Comparison of ENCODE assay signal across 8 mouse cellular contexts in genomic region chr9:122836790-122837189, GRCm38 (mm10). TPM values are rescaled to one million over a fixed set of nuclear protein-coding genes. Genes with fewer than 3 reads are reported as not detected.
A peak's percentile ranks its signal among the peaks of the same experiment; 100 is the strongest.
DNase-seq lines count a peak whose midpoint lies in the region; ATAC-seq and TF ChIP-seq lines count a peak whose summit lies in the region.

No protein-coding gene starts in this region.

- no peaks in the 10 kb centered on the region for H3K27me3 ChIP-seq in embryonic facial prominence, embryonic 12.5 days
- H3K27me3 ChIP-seq in embryonic facial prominence, embryonic 10.5 days (replicated peaks; ENCODE audit: low read depth, poor library complexity, severe bottlenecking) = no peaks in the 10 kb centered on the region
- H3K27me3 ChIP-seq in forebrain, postnatal 0 days (ENCODE audit: insufficient read depth, low read length) = no peaks in the 10 kb centered on the region

- DNase-seq in embryonic facial prominence, embryonic 10.5 days (ENCODE audit: low spot score) = no peak
- DNase-seq in adrenal gland, postnatal 10 days = peak; percentile 73
- DNase-seq in forebrain, postnatal 0 days = peak; percentile 80
- peak; percentile 34 for DNase-seq in kidney, adult 9 months
- DNase-seq in left cerebral cortex, postnatal 4 days = peak; percentile 93
- DNase-seq in right cerebral cortex, postnatal 4 days = peak; percentile 77
- DNase-seq in thymus, postnatal 25 days = no peak

- TF ChIP-seq CTCF in forebrain, postnatal 0 days (IDR thresholded peaks at IDR 0.05; ENCODE audit: low read depth) = no peak

- H3K9ac ChIP-seq in embryonic facial prominence, embryonic 12.5 days = no peak overlapping the region
- H3K9ac ChIP-seq in forebrain, postnatal 0 days = no peak overlapping the region

- no peak overlapping the region for H3K4me2 ChIP-seq in embryonic facial prominence, embryonic 12.5 days (replicated peaks)
- no peak overlapping the region for H3K4me2 ChIP-seq in forebrain, postnatal 0 days (ENCODE audit: low read depth)

- H3K4me3 ChIP-seq in embryonic facial prominence, embryonic 12.5 days = no peak overlapping the region
- no peak overlapping the region for H3K4me3 ChIP-seq in embryonic facial prominence, embryonic 10.5 days
- no peak overlapping the region for H3K4me3 ChIP-seq in forebrain, postnatal 0 days (ENCODE audit: low read depth, low read length)

- WGBS in embryonic facial prominence, embryonic 12.5 days = 40% methylated on average over 6 of the region's 6 CpGs
- WGBS in embryonic facial prominence, embryonic 10.5 days = 82% methylated on average over 6 of the region's 6 CpGs
- WGBS in forebrain, postnatal 0 days = 10% methylated on average over 6 of the region's 6 CpGs

- peak overlapping the region; percentile 48 for H3K27ac ChIP-seq in embryonic facial prominence, embryonic 12.5 days
- no peak overlapping the region for H3K27ac ChIP-seq in embryonic facial prominence, embryonic 10.5 days (replicated peaks)
- no peak overlapping the region for H3K27ac ChIP-seq in forebrain, postnatal 0 days (ENCODE audit: low read depth, low read length)

- intact Hi-C loops in left cerebral cortex, postnatal 4 days (cut with DNase I) = no loop called here

- peak; percentile 71; the same call in 1 of the 2 replicates for ATAC-seq in embryonic facial prominence, embryonic 12.5 days (ENCODE audit: insufficient number of reproducible peaks, insufficient read depth, low FRiP score, low TSS enrichment)
- ATAC-seq in forebrain, postnatal 0 days = peak; percentile 90

- no peaks in the 10 kb centered on the region for H3K9me3 ChIP-seq in embryonic facial prominence, embryonic 12.5 days
- no peaks in the 10 kb centered on the region for H3K9me3 ChIP-seq in embryonic facial prominence, embryonic 10.5 days
- H3K9me3 ChIP-seq in forebrain, postnatal 0 days (ENCODE audit: low read length) = no peaks in the 10 kb centered on the region

- peaks cover 15% of the 10 kb centered on the region; the same call in 1 of the 2 replicates for H3K4me1 ChIP-seq in embryonic facial prominence, embryonic 12.5 days
- peaks cover 4% of the 10 kb centered on the region for H3K4me1 ChIP-seq in embryonic facial prominence, embryonic 10.5 days
- no peaks in the 10 kb centered on the region for H3K4me1 ChIP-seq in forebrain, postnatal 0 days (ENCODE audit: insufficient read depth)

- H3K36me3 ChIP-seq in embryonic facial prominence, embryonic 12.5 days = 0 out of 2 replicates have a peak, but pooled peaks cover 5% of the 10 kb centered on the region
- peaks cover 6% of the 10 kb centered on the region; the same call in 1 of the 2 replicates for H3K36me3 ChIP-seq in embryonic facial prominence, embryonic 10.5 days (replicated peaks)
- 0 out of 2 replicates have a peak, but pooled peaks cover 6% of the 10 kb centered on the region for H3K36me3 ChIP-seq in forebrain, postnatal 0 days (ENCODE audit: insufficient read depth)

RNA-seq across cellular contexts. Expression of gene Gm35549, which starts 7.0 kb away (rescaled TPM):
- polyA plus RNA-seq in embryonic facial prominence, embryonic 12.5 days (2016; fragmentation: Nextera tagmentation; extraction: Ambion mirVana) = 0.55 and 0.67 TPM in 2 replicates
- 0.26 TPM in 1 of 2 replicates, not detected in the other for polyA plus RNA-seq in embryonic facial prominence, embryonic 10.5 days (2016; fragmentation: Nextera tagmentation; extraction: Ambion mirVana)
- total RNA-seq in adrenal gland, postnatal 10 days (2021) = not detected
- total RNA-seq in forebrain, postnatal 0 days (2014; rRNA removed) = not detected in 2 replicates
- polyA plus RNA-seq in forebrain, postnatal 0 days (2015; fragmentation: Nextera tagmentation; extraction: Ambion mirVana) = not detected in 2 replicates
- total RNA-seq in left cerebral cortex, postnatal 4 days (2021) = not detected

RNA-seq across cellular contexts. Expression of gene Zfp445, which starts 29.0 kb away (rescaled TPM):
- polyA plus RNA-seq in embryonic facial prominence, embryonic 12.5 days (2016; fragmentation: Nextera tagmentation; extraction: Ambion mirVana) = 100 and 109 TPM in 2 replicates
- polyA plus RNA-seq in embryonic facial prominence, embryonic 10.5 days (2016; fragmentation: Nextera tagmentation; extraction: Ambion mirVana) = 84.8 and 85.6 TPM in 2 replicates
- total RNA-seq in adrenal gland, postnatal 10 days (2021) = 100 to 1,000 TPM in 1 of 2 experiments, 10 to 100 TPM in 1; 93.7 to 136 TPM
- 124 and 155 TPM in 2 replicates for total RNA-seq in forebrain, postnatal 0 days (2014; rRNA removed)
- polyA plus RNA-seq in forebrain, postnatal 0 days (2015; fragmentation: Nextera tagmentation; extraction: Ambion mirVana) = 43.0 and 69.4 TPM in 2 replicates
- 100 to 1,000 TPM; 202 to 204 TPM for total RNA-seq in left cerebral cortex, postnatal 4 days (2021)

RNA-seq across cellular contexts. Expression of gene Tcaim, which starts 31.5 kb away (rescaled TPM):
- 7.6 and 8.1 TPM in 2 replicates for polyA plus RNA-seq in embryonic facial prominence, embryonic 12.5 days (2016; fragmentation: Nextera tagmentation; extraction: Ambion mirVana)
- polyA plus RNA-seq in embryonic facial prominence, embryonic 10.5 days (2016; fragmentation: Nextera tagmentation; extraction: Ambion mirVana) = 4.2 and 5.7 TPM in 2 replicates
- 10 to 100 TPM; 14.2 to 19.0 TPM for total RNA-seq in adrenal gland, postnatal 10 days (2021)
- total RNA-seq in forebrain, postnatal 0 days (2014; rRNA removed) = 15.4 and 18.7 TPM in 2 replicates
- 3.8 and 5.4 TPM in 2 replicates for polyA plus RNA-seq in forebrain, postnatal 0 days (2015; fragmentation: Nextera tagmentation; extraction: Ambion mirVana)
- 10 to 100 TPM; 11.3 to 11.5 TPM for total RNA-seq in left cerebral cortex, postnatal 4 days (2021)

RNA-seq across cellular contexts. Expression of gene Zkscan7, which starts 48.7 kb away (rescaled TPM):
- 3.9 and 4.3 TPM in 2 replicates for polyA plus RNA-seq in embryonic facial prominence, embryonic 12.5 days (2016; fragmentation: Nextera tagmentation; extraction: Ambion mirVana)
- polyA plus RNA-seq in embryonic facial prominence, embryonic 10.5 days (2016; fragmentation: Nextera tagmentation; extraction: Ambion mirVana) = 3.2 and 3.6 TPM in 2 replicates
- total RNA-seq in adrenal gland, postnatal 10 days (2021) = 10 to 100 TPM in 1 of 2 experiments, 1 to 10 TPM in 1; 8.5 to 12.5 TPM
- 7.1 and 12.6 TPM in 2 replicates for total RNA-seq in forebrain, postnatal 0 days (2014; rRNA removed)
- polyA plus RNA-seq in forebrain, postnatal 0 days (2015; fragmentation: Nextera tagmentation; extraction: Ambion mirVana) = 0.83 and 1.6 TPM in 2 replicates
- total RNA-seq in left cerebral cortex, postnatal 4 days (2021) = 1 to 10 TPM; 6.3 to 6.9 TPM

Comparison
In these comparisons a context has a peak if more than half of its experiments do, and no peak if none do; other contexts are left out.
1. DNase-seq: peak in adrenal gland, postnatal 10 days (single experiment), forebrain, postnatal 0 days (single experiment), kidney, adult 9 months (single experiment), left cerebral cortex, postnatal 4 days (single experiment) and right cerebral cortex, postnatal 4 days (single experiment); none in embryonic facial prominence, embryonic 10.5 days (single experiment) and thymus, postnatal 25 days (single experiment).